Mouse (Mus musculus) ES-E14 (cell line): ENCODE measurements around the gene Srl. TPM values are rescaled to one million over a fixed set of nuclear protein-coding genes. Genes with fewer than 3 reads are reported as not detected.

Source experiments
- DNase-seq: peaks from one replicate; pipeline ENCODE4 v3.0.0-alpha.2; 2013; ENCODE audit warnings: low read depth, low spot score
- H3K27ac ChIP-seq: 2 replicates; pipeline ENCODE4 v1.5.1; 2012; ENCODE audit warnings: low read depth, mild to moderate bottlenecking, low read length, moderate library complexity, mixed read lengths; ENCODE audit not compliant: poor library complexity, insufficient read depth, severe bottlenecking
- H3K36me3 ChIP-seq: 2 replicates; pipeline ENCODE4 v1.6.1; 2012; ENCODE audit warnings: mild to moderate bottlenecking, low read length, moderate library complexity, mixed read lengths; ENCODE audit not compliant: control insufficient read depth, poor library complexity, insufficient read depth, severe bottlenecking
- H3K4me1 ChIP-seq, 2 experiments: fragments of 150-350 bp in 1 of 2; sonication (generic) in 1 of 2; 2 replicates each; pipeline ENCODE4 v1.6.1; 2012; ENCODE audit warnings: low read length in 2 of 2, mild to moderate bottlenecking in 1 of 2, mixed read lengths in 1 of 2; ENCODE audit not compliant: control insufficient read depth in 2 of 2, insufficient read depth in 2 of 2, poor library complexity in 1 of 2
- H3K4me3 ChIP-seq, 2 experiments: fragments of 150-350 bp in 1 of 2; sonication (generic) in 1 of 2; 2 replicates each; pipeline ENCODE4 v1.5.1; 2012; ENCODE audit warnings: low read length in 2 of 2, low read depth in 1 of 2, mild to moderate bottlenecking in 1 of 2, mixed read lengths in 1 of 2; ENCODE audit not compliant: insufficient read depth in 1 of 2, poor library complexity in 1 of 2, severe bottlenecking in 1 of 2
- H3K9ac ChIP-seq: 2 replicates; pipeline ENCODE4 v1.6.1; 2012; ENCODE audit warnings: low read depth, mild to moderate bottlenecking, low read length, mixed read lengths; ENCODE audit not compliant: poor library complexity, insufficient read depth, severe bottlenecking
- H3K9me3 ChIP-seq: fragments of 150-350 bp; sonication (generic); 2 replicates; pipeline ENCODE4 v1.6.1; 2012; ENCODE audit warnings: low read depth, mild to moderate bottlenecking, low read length; ENCODE audit not compliant: control insufficient read depth, insufficient read depth
- CHD2 ChIP-seq: IDR thresholded peaks from 2 replicates; pipeline ENCODE4 v1.6.1; 2014; ENCODE audit warnings: mild to moderate bottlenecking, low read depth, low read length, inconsistent platforms
- HCFC1 ChIP-seq: IDR thresholded peaks from 2 replicates; pipeline ENCODE4 v1.6.1; 2012; ENCODE audit warnings: low read length, inconsistent platforms, borderline replicate concordance; ENCODE audit not compliant: insufficient read depth
- MAFK ChIP-seq: IDR thresholded peaks from 2 replicates; pipeline ENCODE4 v1.6.1; 2014; ENCODE audit warnings: mild to moderate bottlenecking, low read depth, low read length, inconsistent platforms; ENCODE audit not compliant: insufficient read depth
- ZC3H11A ChIP-seq: IDR thresholded peaks from 2 replicates; pipeline ENCODE4 v1.6.1; 2012; ENCODE audit warnings: low read depth, mild to moderate bottlenecking, inconsistent platforms, low read length, borderline replicate concordance
- ZNF384 ChIP-seq: IDR thresholded peaks from 2 replicates; pipeline ENCODE4 v1.6.1; 2012; ENCODE audit warnings: low read depth, low read length, inconsistent platforms
- in situ Hi-C, 2 experiments: fragments of 600-800 bp; cut with MboI; formaldehyde crosslinking; loops; one replicate each; pipeline ENCODE4 v1.15.1; 2025; ENCODE audit warnings: low sequenced_read_pairs in 2 of 2, inconsistent platforms in 1 of 2; ENCODE audit not compliant: unreplicated experiment in 2 of 2
- total RNA-seq: library from RNA; depleted of rRNA; stranded (reverse); fragments of 300-350 nt; gene quantifications from 2 replicates; pipeline ENCODE4 v1.2.3, GENCODE M21; 2012

Gene Srl
- total RNA-seq, 1 experiment = 28.0 TPM

GRCm38 (mm10) chr16:4512661-4513438 lies 28.8 kb downstream of the Srl start:
- no peak for TF ChIP-seq ZC3H11A
- TF ChIP-seq CHD2 = no peak
- no peak for TF ChIP-seq HCFC1
- no peak for TF ChIP-seq MAFK
- TF ChIP-seq ZNF384 = no peak
- H3K27ac ChIP-seq = no peak overlapping the region
- H3K9me3 ChIP-seq = no peaks in the 10 kb centered on the region
- DNase-seq = no peak
- no peak overlapping the region for H3K4me3 ChIP-seq
- 0 out of 4 replicates have a peak, but pooled peaks cover 0 to 2% of the 10 kb centered on the region in 2 experiments for H3K4me1 ChIP-seq
- H3K36me3 ChIP-seq = no peaks in the 10 kb centered on the region
- in situ Hi-C loops = no loop called here
- H3K9ac ChIP-seq = no peak overlapping the region

DNA sequence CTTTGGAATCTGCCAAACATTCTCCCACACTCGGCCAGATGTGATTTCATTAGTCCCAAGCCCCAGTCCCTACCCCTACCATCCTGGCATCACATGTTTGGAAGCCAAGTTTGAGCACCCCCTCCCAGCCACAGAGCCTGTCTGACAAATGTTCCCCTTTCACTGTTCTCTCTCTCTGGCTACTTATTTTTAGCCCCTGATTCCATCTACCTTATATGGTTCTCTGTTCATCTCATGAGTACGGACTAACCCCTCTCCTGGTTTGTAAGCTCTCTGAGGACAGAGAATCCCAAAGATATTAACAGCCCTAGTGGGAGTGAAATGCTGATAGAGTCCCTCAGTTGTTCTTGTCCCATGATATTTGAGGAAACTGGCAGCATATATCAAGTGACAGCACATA lies 30.2 kb downstream of the Srl start:
- no peak overlapping the region for H3K9ac ChIP-seq
- DNase-seq = no peak
- TF ChIP-seq MAFK (no peak), ZNF384 (no peak), HCFC1 (no peak), CHD2 (no peak), ZC3H11A (no peak)
- H3K27ac ChIP-seq = no peak overlapping the region
- H3K36me3 ChIP-seq = no peaks in the 10 kb centered on the region
- no peaks in the 10 kb centered on the region for H3K9me3 ChIP-seq
- in situ Hi-C loops = no loop called here
- H3K4me3 ChIP-seq = no peak overlapping the region
- H3K4me1 ChIP-seq = 0 out of 4 replicates have a peak, but pooled peaks cover 0 to 2% of the 10 kb centered on the region in 2 experiments

DNA sequence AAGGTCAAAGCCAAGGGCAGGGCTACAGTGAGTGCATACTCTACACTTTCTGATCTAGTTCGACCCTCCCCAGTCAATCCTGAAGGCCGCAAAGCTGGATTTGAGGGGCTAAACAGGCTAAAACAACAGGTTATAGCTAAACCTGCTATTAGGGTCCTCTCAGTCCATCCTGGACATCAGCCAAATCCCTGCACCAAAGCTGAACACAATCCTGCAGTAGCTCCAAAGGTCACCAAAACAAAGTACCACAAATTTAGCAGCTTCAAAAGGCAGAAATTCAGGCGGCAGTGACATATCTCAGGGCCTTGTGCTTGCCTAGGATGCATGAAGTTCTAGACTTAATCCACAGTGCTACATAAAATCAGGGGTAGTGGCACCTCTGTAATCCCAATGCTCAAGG lies 35.4 kb downstream of the Srl start:
- no peak for DNase-seq
- no peaks in the 10 kb centered on the region for H3K36me3 ChIP-seq
- no peaks in the 10 kb centered on the region for H3K9me3 ChIP-seq
- no peaks in the 10 kb centered on the region for H3K4me1 ChIP-seq
- no peak overlapping the region for H3K4me3 ChIP-seq
- H3K9ac ChIP-seq = no peak overlapping the region
- TF ChIP-seq ZNF384 = no peak
- no peak for TF ChIP-seq ZC3H11A
- in situ Hi-C loops = no loop called here
- H3K27ac ChIP-seq = no peak overlapping the region

GRCm38 (mm10) chr16:4503495-4503894 lies 38.1 kb downstream of the Srl start:
- Histone ChIP-seq H3K4me3 (no peak overlapping the region), H3K9me3 (no peaks in the 10 kb centered on the region), H3K9ac (no peak overlapping the region), H3K36me3 (no peaks in the 10 kb centered on the region), H3K27ac (no peak overlapping the region), H3K4me1 (no peaks in the 10 kb centered on the region)
- in situ Hi-C loops = no loop called here
- no peak for DNase-seq
- TF ChIP-seq MAFK (no peak), CHD2 (no peak), ZNF384 (no peak), HCFC1 (no peak), ZC3H11A (no peak)

- no peaks in the 10 kb centered on the region for H3K36me3 ChIP-seq
- H3K4me3 ChIP-seq = no peak overlapping the region
- no peak for TF ChIP-seq CHD2
- TF ChIP-seq MAFK = no peak
- TF ChIP-seq ZC3H11A = no peak
- no peak for TF ChIP-seq HCFC1
- no peak for TF ChIP-seq ZNF384
- no peak overlapping the region for H3K27ac ChIP-seq
- H3K9me3 ChIP-seq = no peaks in the 10 kb centered on the region
- no peak for DNase-seq
- peaks cover 1 to 4% of the 10 kb centered on the region in 2 experiments; a peak in 1 of 4 replicates for H3K4me1 ChIP-seq
- in situ Hi-C loops = no loop called here
- no peak overlapping the region for H3K9ac ChIP-seq
These were observed 39.0 kb downstream of the Srl start for GRCm38 (mm10) chr16:4502568-4502967.
